Mouse (Mus musculus) cerebellum, adult 11-12 months (tissue): Measurements from ENCODE around the gene Hspa2.

Experiments used
- DNase-seq: peaks from one replicate; pipeline ENCODE4 v3.0.0; 2022

Hspa2 gene

DNA sequence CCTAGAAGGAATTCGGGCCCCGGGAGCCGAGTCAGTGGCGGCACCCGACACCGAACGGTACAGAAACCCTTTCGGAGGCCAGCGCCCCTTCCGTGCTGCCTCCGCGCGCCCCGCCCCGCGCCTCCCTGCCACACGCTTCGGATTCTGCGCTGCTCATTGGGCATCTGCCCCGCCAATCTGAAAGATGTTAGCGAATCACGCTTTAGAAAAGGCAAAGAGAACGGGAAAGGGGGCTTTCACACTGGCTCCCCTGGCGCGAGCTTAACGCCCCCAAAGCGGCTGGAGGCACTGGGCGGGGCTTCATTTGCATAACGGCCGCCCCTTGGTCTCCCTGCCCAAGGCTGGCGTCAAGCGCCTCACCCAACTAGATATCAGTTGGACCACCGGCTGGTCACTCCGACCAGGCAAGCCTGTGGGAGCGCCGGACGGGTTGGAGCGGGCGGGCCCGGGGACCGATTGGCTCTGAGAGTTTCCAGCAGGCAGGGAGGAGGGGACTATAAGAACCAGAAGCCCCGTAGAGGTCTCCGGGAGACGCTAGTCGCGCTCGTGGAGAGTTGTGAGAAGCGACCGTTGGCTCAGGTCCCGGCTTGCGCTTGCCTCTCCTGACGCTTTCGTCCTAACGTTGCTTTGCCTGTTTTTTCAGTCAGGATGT is at the start of gene Hspa2:
Gene Hspa2, plus strand, starts transcription at position 291 of the 652 bp plus-strand sequence.
- DNase-seq, result peak; percentile 99

DNA sequence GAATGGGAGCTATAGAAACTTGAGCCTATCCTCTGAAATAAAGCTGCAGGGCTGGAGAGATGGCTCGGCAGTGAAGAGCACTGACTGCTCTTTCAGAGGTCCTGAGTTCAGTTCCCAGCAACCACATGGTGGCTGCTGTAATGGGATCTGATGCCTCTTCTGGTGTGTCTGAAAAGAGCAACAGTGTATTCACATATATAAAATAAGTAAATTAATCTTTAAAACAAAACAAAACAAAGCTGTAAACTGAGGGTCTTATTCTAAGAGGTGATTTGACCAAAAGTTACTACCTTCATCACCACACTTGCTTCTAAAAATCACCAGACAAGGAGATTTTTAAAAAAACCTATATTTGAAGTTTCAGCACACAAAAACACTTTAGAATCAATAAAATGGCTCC is 43.1 kb upstream of the Hspa2 start:
- DNase-seq, result no peak

DNA sequence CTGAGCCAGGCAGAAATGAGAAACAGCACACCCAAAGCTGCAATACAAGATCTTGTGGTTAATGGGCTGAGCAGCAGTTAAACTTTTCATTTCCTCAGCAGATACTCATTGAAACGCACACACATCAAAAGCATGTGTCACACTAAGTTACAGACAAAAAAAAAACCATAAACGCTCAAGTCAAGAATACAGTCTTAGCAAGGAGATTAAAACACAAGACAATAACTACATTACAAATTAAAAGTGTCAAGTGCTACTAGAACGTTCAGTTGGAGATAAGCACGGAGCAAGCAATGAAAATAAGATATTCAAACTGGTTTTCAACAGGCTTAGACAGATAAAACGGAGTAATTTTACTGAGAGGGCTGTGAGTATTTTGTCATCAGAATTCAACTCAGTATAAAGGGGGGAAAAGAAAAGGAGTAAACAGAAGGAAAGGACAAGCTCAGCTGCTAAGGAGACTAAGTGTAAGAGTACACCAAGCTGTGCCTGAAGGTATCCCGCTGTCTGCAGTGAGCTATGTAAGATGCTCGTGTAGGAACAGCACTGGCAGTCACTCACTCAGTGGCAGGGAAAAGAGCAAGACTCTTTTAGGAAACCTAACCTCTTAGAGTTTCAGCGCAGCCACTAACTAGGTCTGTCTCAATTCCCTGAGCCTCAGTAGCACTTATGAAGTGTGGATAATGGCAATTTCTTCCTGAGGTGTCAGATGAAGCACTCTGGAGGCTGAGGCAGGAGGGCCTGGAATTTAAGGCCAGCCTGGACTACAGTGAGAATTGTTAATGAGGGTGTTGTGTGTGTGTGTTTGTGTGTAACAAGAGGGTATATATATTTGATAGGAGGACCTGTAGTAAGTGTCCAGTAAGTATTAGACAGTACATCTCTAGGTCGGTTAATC is 42.3 kb upstream of the Hspa2 start:
- DNase-seq, result no peak

DNA sequence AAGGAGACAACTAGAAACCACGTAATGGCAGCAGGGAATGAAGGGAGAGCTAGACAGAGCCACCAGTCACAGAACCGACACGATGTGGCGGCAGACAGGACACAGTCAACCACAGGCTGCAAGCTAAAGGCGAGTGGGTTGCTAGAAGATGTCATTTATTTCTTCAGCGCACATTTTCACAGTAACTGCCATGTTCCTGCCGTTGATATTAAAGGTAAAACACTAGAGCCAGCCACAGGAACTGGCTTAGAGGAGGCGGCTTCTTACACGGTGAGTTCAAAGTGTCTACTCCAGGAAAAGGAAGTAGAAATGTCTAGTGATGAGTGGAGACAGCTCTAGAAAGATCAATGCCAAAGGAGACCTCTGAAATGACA is 41.7 kb upstream of the Hspa2 start:
- DNase-seq, result no peak

DNA sequence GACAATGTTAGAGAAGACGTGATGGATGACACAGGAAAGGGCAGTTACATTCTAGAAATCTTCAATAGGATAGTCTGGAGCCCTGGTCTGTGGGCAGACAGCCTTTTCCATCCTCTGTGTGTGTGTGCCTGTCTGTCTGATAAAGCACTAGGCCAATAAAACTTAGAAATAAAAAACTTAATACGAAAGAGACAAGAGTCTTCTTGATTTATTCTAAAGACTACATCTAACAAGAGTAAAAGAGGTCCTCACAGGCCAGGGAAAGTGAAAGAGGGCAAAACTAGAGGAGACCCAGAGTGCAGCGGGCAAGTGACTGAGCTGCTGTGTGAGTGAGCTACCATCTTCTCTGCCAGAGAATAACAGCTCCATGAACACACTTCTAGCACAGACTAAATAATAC is 37.7 kb upstream of the Hspa2 start:
- DNase-seq, result no peak

DNA sequence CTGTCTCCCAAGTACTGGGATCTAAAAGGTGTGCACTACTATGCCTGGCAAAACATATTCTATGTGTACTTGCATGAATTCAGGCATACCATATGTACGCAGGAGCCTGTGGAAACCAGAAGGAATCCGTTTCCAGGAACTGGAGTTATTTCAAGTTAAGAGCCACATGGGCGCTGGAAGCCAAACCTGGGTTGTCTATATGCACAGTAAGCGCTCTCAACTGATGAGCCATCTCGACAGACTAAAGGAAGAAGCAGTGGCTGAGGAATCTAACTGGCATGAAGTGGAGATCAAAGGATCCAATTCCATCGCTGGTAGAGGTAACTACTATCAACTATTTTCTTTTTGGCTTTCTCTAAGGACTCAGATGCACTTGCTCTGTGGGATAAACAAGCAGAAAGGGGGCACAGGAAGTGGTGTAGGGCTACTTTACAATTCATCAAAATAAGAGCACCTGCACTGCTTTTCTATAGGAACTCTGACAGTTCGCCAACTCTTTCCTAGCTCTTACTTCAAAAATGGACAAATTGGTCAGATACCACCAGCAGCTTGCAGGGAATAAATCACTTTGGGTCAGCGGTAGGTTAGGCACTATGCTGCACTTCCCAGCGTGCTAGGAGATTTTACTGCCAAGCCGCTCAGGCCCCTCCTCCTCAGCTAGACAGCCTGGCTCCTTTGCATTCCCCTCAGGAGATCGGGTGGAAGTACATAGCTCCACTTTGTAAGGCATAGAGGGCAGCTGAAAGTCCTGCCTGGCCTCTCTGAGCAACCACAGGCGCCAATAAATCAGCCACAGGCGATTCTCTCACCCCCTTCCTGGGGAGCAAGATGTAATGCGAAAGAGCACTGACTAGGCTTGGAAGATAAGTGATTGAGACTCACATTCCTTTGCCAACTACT is 36.6 kb upstream of the Hspa2 start:
- DNase-seq, result peak; percentile 42

DNA sequence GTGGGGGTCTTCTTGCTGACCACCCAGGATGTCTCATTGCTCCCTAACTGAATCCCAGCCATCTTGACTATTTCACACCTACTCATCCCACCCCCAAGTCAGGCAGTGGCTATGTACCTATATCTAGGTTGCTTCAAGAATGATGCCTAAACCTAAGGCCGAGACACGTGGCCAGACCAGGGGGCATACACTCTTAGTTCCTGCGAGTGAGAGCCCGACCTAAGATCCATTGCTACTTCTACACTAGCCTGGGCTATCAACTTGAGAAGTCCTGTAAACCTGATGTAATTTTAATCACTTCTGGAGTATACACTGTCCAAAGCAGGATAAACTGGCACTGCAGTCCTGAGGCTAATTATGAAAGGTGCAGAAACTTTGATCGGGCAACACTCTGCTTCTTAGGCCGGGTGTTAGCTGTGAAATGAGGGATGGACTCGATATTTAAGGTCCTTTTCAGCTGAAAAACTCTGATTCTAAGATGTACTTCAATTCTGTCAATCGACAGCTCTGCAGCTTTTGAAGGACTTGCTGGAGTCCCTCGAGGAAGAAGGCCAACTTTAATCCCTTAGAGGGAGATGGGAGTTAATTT is 35.7 kb upstream of the Hspa2 start:
- DNase-seq, result peak; percentile 52

DNA sequence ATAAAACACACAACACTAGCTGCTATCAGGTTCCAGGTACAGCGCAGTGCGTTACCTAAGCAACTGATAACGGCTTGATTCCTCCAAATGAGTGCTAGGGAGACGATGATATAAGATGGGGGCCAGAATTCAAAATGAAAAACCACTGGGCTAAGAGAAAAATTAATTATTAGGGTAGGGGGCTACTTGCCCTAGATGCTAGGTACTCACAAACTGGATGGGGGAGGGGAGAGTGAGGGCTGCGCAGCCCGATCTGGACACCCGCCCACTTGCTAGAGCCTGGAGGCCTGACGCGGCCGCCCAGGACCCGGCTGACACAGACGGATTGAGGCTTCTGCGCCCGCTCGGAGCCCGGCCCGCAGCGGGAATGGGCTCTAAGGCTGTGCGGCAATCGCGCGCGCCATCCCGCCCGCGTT is 35.2 kb upstream of the Hspa2 start:
- DNase-seq, result no peak

DNA sequence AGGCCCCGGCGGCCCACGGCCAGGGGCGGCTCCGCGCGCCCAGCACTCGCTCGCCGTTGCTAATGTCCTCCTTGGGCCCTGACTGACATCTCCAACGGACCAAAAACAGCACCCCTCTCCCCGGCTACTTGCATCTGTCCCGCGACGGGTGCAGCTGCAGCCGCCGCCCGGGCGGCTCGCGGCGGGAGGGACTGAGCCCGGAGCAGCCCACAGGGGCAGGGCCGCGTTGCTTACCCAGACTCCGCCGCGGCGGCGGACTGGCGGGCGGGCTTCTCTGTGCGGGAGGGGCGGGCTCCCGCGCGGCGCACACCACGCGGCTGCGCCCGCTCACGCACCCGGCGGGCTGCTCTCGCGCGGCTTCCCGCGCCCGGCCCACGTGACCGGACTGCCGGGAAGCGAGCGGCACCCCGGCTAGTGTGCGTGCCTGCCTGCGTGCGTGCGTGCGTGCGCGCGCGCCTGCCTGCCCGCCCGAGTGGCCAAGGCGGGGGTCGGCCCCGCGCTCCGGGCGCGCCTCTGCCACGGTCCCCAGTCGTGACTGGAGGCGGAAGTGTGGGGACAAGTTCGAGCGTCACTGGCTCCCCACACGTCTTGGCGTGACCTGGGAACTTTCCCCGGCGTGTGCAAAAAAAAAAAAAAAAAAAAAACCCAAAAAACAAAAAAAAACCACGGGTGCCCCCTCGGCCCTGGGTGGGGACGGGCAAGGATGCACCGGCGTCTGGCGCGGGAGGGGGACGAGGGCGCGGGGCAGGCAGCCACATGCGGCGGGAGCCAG is 34.6 kb upstream of the Hspa2 start, which contains the start of gene Zbtb25:
Gene Zbtb25, minus strand, starts transcription at position 397 of the 772 bp plus-strand sequence.
- DNase-seq, result peak; percentile 96

DNA sequence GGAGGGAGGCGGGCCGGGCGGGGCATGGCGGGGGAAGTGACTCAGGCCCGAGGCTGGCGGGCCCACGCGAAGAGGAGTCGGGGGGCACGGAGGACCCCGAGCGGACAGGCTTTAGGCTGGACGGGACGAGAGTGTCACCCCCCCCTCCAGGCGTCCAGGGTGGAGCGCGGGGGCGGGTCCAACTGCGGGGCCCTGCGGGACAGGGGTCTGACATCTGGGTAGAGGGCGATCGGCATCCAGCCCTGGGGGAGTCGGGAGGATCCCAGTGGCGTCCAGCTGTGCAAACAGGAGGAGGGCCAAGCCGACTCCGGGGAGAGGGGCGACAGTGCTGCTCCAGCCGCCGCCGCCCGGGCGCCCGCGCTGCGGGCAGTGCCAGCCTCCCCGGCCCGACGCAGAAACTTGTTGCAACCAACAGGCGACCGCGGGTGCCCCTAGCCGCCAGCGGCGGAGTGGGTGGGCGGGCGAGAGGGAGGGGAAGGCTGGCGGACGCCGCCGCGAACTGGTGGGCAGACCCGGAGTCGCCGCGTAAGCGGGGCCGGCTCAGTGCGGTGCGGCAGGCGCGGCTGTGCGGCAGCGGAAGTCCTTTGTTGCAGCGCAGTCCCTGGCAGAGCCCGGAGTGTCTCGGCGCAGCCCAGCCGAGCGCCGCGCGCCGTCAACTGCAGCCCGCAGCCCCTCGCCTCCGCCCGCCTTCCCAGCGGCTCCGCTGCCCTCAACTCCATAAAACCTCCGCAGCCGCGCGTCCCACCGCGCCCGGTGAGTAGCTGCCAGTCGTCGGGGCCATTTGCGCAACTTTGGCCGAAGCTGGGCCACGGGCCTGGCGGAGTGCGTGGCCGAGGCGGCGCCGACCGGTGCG is 33.8 kb upstream of the Hspa2 start, which contains the start of gene Zbtb1:
Gene Zbtb1, plus strand, starts transcription at position 289 of the 853 bp plus-strand sequence.
- peak; percentile 87 for DNase-seq

DNA sequence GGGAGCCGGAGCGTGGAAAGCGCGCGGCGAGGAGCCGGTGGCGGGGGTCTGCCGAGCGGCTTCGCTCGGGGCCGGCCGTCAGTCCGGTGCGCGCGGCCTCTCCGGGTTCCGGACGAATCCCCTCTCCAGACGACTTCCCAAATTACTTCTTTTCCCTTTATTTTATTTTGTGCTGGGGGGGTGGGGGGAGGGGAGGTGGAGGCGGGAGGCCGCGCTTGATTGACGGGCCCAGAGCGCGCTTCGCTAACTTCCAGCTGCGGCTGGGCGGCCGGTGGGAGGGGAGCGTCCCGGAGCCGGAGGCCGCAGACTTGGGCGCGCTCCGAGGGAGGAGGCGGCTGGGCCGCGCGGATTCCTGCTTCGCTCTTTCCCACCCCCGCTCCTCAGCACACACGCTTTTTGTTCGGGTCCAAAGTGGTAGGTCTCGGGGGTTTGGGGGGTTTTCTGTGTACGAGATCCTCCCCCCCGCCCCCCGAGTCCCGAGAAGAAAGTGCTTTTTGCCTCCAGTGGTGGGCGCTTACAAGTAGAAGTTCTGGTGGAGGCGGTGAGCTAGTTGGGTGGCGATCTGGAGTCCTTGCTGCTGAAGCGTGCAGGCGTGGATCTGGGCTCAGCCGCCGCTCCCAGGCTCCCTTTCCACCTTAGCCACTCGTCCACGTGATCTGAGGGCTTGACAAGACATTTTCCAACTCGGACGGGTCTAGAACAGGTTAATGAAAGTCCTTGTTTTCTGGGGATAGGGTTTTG is 33.0 kb upstream of the Hspa2 start:
- peak; percentile 67 for DNase-seq

DNA sequence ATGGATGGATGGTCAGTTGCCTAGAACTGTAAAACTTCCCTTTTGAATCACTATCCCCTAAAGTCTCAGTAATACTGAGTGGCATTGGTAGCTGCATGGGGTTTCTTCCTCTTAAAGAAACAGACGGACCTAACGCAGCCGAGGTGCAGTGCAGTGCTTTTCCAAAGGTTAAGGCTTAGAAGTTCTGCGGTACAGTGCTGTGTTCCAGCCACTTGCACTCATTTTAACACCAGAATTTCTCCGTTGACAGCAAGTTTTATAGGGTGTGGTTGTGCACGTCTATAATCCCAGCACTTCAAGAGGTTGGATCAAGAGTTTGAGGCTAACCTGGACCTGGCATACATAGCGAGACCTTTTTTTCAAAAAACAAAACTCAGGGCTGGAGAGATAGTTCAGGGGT is 31.9 kb upstream of the Hspa2 start:
- DNase-seq, result no peak

DNA sequence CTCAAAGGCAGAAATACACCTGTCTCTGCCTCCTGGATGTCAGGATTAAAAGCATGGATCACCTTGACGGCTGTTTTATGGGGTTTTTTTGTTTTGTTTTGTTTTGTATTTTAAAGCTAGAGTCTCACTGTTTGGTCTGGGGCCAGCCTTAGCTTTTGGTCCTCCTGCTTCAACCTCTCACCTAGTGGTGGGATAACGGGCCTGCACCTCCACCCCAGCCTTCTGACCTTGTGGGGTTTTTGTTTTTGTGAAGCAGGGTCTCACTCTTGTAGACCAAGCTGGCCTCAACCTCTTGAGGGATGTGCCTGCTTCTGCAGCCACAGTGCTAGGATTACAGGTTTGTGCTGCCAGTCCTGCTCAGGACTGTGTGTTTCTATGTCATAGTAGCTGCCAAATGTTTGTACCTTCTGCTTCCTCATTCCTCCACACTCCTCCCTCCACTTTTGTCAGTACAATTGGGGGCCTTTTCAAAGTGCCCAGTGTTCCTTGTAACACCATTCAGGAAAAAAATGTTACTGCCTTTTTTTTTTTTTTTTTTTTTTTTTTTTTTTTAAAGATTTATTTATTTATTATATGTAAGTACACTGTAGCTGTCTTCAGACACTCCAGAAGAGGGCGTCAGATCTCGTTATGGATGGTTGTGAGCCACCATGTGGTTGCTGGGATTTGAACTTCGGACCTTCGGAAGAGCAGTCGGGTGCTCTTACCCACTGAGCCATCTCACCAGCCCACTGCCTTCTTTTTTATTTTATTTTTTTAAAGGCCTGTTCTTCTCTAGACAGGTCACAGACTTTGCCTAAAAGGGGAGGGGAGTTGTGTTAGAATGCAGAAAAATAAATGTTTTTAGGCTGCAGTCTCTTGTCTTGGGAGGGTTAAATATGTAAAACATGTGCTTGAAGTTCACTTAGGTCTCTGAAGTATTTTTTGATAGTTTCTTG is 30.8 kb upstream of the Hspa2 start:
- no peak for DNase-seq

DNA sequence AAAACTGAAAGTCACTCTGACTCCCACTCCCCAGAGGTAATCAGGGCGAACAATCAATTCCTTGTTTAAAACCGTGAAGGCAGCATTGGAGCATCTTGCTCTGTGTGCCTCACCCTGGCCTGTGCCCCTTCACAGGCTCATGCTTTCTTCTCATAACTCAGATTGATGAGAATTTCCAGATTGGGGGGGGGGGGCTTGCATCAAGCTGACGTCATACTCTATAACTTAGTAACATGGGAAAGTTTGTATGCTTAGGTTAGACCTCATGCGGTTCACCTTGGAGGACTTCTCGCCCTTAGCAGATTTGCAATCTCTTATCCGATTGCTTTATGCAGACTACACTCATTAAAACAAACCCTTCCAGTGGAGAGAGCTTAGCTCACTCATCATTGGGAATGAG is 30.0 kb upstream of the Hspa2 start:
- no peak for DNase-seq

DNA sequence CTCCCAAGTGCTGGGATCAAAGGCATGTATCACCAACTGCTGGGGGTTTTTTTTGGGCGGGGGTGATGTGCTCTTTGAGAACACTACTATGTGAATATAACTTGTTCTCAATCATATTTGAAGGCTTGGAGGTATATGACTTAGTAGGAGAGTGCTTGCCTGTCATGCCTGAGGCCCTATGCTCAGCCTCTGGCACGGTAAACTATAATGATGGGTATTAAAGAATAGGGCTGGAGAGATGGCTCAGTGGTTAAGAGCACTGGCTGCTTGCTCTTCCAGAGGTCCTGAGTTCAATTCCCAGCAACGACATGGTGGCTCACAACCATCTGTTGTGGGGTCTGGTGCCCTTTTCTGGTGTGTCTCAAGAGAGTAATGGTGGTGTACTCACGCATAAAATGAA is 29.1 kb upstream of the Hspa2 start:
- no peak for DNase-seq

DNA sequence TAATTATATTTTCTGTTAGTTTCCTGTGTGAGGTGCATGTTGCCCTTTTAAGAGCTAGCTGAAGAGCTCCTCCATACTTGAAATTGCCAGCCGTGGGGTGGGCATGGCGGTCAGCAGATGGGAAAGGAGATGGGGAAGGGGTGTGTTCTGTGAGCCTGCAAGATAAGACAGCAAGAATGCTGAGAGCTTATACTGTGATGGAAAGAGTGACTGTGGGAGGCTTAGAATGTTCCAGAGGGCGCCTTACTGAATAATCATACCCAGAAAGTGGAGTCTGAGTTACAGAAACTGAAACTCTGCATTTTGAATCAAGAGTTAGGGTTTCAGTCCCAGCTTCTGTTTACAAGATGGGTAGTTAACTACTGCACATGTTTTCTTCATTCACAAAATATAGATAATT is 28.5 kb upstream of the Hspa2 start:
- DNase-seq, result no peak

DNA sequence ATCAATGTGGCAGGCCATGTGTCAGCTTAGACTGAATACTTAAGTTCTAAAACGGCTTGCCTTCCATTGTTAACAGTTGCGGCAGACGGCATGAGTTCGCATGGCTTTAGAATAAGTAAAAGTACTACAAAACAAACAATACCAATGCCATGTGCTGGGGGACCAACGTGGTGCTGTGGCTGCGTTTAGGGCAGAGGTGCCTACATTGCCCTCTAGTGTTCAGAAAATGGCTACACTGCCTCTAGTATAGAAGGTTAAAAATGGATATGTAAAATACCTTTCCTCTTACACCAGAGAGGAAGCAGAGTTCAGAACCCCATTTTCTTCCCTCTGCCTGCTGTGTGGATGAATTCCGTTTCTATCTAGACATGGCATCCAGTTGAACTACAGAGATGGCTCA is 27.3 kb upstream of the Hspa2 start:
- no peak for DNase-seq

DNA sequence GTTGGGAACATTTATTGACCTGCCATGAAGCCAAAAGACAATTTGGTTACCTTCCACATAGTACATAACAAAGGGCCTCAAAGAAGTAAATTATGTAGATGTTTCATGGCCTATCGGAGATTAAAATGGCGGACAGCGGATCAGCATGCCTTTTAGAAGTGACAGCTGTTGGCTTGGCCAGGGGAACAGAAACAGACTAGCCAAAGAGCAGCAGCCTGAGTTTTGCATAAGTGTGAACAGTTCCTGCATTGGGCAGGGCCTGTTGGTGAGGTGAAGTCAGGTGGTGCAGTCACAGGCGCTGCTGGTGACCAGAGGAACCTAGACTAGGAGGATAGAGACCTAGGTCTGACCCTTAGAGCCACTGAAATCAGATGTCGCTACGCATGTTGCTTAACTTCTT is 26.9 kb upstream of the Hspa2 start:
- no peak for DNase-seq

DNA sequence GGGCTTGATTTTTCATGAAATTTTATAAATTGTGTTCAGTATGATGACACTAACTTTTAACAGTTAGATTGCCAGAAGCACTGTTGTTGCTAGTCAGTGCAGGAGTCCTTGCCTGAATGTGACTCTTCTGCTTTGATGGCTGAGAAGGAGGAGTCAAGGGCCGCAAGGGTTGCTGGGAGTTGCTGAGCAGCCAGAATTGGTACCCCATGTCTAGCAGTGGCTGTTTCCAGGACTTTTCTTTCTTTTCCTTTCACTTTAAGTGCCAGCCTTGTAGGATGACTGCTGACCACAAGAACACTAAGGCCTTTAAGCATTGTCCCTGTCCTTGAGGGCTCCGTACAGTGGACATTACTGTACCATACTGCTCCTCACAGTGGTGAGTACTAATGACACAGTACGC is 26.2 kb upstream of the Hspa2 start:
- DNase-seq, result no peak
